Mouse (Mus musculus): ENCODE data around the gene Resp18. TPM values are rescaled to one million over a fixed set of nuclear protein-coding genes. Genes with fewer than 3 reads are reported as not detected.
A peak's percentile ranks its signal among the peaks of the same experiment; 100 is the strongest.

Gene Resp18
- total and polyA plus RNA-seq, 2 experiments from 2014 or later: 332 to 409 TPM

DNA sequence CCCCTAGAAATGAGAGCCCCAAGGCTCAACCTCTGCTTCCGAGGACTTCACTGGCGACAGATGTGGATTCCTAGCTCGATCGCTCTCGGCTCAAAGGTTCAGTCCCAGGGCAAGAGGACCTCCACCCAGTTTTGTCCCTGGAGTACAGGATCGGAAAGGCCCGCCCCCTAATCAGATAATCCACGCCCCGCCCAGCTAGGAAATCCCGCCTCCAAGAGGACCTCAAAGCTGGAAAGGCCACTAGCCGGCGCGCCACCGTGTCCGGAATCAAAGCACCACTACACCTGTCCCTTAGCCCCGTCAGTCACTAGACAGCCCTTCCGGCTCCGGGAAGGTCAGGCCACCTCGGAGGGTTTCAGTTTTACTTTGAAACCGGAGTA lies 38.6 kb upstream of the Resp18 start:
- peak; percentile 59 for TF ChIP-seq CTCF (IDR thresholded peaks at IDR 0.05)
- Histone ChIP-seq H3K36me3 (ENCODE audit: insufficient read depth, low read length) (peaks cover 25% of the 10 kb centered on the region), H3K27me3 (ENCODE audit: insufficient read depth, low read length) (no peaks in the 10 kb centered on the region), H3K4me1 (ENCODE audit: insufficient read depth, low read length) (peaks cover 5% of the 10 kb centered on the region; the same call in 1 of the 2 replicates), H3K4me3 (ENCODE audit: low read depth, low read length) (peak overlapping the region; percentile 70), H3K9ac (replicated peaks; ENCODE audit: low read length, poor library complexity, severe bottlenecking) (peak overlapping the region; percentile 70), H3K27ac (ENCODE audit: low read depth, low read length) (peak overlapping the region; percentile 85), H3K4me2 (ENCODE audit: low read depth, low read length, poor library complexity, severe bottlenecking) (peak overlapping the region; percentile 87), H3K9me3 (ENCODE audit: low read length) (no peaks in the 10 kb centered on the region)
- ATAC-seq (ENCODE audit: low FRiP score) (no peak; the same call in 1 of the 2 replicates), DNase-seq (ENCODE audit: low spot score) (peak; percentile 80)
- under 1% methylated on average over 20 of the region's 20 CpGs for WGBS

DNA sequence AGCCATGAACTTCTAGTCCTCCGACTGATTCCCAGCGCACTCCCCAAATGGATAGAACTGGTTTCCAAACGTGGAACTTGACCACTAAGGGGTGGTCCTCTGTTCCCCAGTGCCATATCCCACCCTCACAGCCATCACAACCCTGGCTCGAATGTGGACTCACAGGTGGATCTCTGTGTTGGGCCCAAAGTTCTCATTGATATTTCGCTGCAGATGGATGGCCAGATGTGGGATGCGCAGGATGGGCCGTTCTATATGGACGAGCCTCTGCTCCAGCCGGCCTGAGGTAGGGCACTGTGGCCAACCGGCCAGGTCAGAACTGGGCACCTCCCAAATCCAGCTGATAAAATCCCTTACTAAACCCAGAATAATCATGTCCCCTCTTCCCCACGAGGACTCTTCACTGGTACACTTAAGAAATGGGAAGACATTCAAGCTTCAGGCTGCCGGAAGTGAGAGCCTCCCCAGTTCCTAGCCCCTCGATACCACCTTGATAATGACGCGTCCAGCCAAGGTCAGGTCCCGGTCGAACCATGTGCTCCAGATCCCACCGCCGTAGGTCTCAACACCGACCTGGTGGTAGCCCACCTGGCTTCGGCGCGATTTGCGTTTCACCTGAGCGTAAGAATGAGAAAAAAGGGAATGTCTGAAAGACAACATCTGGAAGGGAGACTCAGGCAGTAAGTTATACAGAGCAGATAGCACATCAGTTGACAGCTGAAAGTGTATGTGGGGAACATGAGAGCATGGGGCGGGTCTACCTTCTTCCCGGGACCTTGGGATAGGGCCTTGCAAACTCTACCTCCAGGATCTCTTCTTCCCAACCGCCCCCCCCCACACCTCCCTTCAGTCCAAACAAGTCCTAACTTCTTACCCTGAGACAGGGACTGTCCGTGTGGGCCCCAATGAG lies 37.5 kb upstream of the Resp18 start:
- 87% methylated on average over 29 of the region's 29 CpGs for WGBS
- Histone ChIP-seq H3K4me2 (ENCODE audit: low read depth, low read length, poor library complexity, severe bottlenecking) (peak overlapping the region; percentile 87), H3K9ac (replicated peaks; ENCODE audit: low read length, poor library complexity, severe bottlenecking) (no peak overlapping the region), H3K27me3 (ENCODE audit: insufficient read depth, low read length) (no peaks in the 10 kb centered on the region), H3K4me1 (ENCODE audit: insufficient read depth, low read length) (peaks cover 5% of the 10 kb centered on the region; the same call in 1 of the 2 replicates), H3K27ac (ENCODE audit: low read depth, low read length) (no peak overlapping the region), H3K36me3 (ENCODE audit: insufficient read depth, low read length) (peaks cover 36% of the 10 kb centered on the region), H3K9me3 (ENCODE audit: low read length) (no peaks in the 10 kb centered on the region), H3K4me3 (ENCODE audit: low read depth, low read length) (peak overlapping the region; percentile 70)
- ATAC-seq (ENCODE audit: low FRiP score) (no peak), DNase-seq (ENCODE audit: low spot score) (no peak)
- no peak for TF ChIP-seq CTCF (IDR thresholded peaks at IDR 0.05)

DNA sequence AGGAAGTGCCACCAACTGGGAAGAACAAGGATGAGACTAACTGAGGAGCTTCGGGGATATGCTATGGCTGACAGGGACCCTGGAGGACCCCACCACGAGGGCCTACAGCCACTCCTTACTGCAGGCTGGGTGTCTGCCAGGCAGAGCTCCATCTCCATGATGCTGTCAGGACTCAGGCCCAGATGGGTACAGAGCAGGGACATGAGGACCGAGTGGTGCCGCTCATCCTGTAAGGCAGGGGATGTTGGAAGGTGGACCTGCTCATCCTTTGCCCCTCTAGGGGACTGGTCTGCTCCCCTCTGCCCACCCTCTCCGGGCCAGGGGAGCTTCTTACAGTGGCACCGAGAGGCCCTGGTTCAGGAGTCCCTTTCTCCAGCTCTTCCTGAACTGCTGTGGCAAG lies 36.8 kb upstream of the Resp18 start:
- no peaks in the 10 kb centered on the region for H3K9me3 ChIP-seq (ENCODE audit: low read length)
- H3K27ac ChIP-seq (ENCODE audit: low read depth, low read length): no peak overlapping the region
- DNase-seq (ENCODE audit: low spot score): no peak
- no peak overlapping the region for H3K9ac ChIP-seq (replicated peaks; ENCODE audit: low read length, poor library complexity, severe bottlenecking)
- no peak overlapping the region for H3K4me2 ChIP-seq (ENCODE audit: low read depth, low read length, poor library complexity, severe bottlenecking)
- no peaks in the 10 kb centered on the region for H3K27me3 ChIP-seq (ENCODE audit: insufficient read depth, low read length)
- H3K4me3 ChIP-seq (ENCODE audit: low read depth, low read length): no peak overlapping the region
- WGBS: 87% methylated on average over 6 of the region's 6 CpGs
- peaks cover 40% of the 10 kb centered on the region for H3K36me3 ChIP-seq (ENCODE audit: insufficient read depth, low read length)
- peaks cover 5% of the 10 kb centered on the region; the same call in 1 of the 2 replicates for H3K4me1 ChIP-seq (ENCODE audit: insufficient read depth, low read length)
- no peak for TF ChIP-seq CTCF (IDR thresholded peaks at IDR 0.05)
- no peak for ATAC-seq (ENCODE audit: low FRiP score)

DNA sequence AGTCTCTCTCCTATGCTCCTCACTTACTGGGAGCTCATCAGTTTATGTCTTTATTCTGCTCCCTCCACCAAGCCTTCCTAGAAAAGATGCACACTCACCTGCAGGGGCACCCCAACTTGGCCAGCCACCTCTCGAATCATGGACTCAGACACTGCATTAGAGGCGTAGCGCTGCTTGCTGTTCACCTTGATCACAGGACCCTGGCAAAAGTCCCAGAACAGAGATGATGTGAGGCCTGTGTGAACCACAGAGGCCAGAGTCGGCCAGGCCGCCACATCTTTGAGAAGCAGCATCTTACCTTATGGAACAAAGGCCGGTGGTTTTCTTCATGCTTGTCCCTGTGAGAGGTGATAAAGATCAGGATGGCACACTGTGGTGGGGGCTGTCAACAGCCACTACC lies 33.5 kb upstream of the Resp18 start:
- peaks cover 5% of the 10 kb centered on the region; the same call in 1 of the 2 replicates for H3K4me1 ChIP-seq (ENCODE audit: insufficient read depth, low read length)
- H3K4me3 ChIP-seq (ENCODE audit: low read depth, low read length): no peak overlapping the region
- no peak overlapping the region for H3K27ac ChIP-seq (ENCODE audit: low read depth, low read length)
- ATAC-seq (ENCODE audit: low FRiP score) (no peak), DNase-seq (ENCODE audit: low spot score) (no peak)
- H3K27me3 ChIP-seq (ENCODE audit: insufficient read depth, low read length): no peaks in the 10 kb centered on the region
- no peak overlapping the region for H3K9ac ChIP-seq (replicated peaks; ENCODE audit: low read length, poor library complexity, severe bottlenecking)
- no peaks in the 10 kb centered on the region for H3K9me3 ChIP-seq (ENCODE audit: low read length)
- peaks cover 69% of the 10 kb centered on the region for H3K36me3 ChIP-seq (ENCODE audit: insufficient read depth, low read length)
- no peak for TF ChIP-seq CTCF (IDR thresholded peaks at IDR 0.05)
- 90% methylated on average over 6 of the region's 6 CpGs for WGBS
- H3K4me2 ChIP-seq (ENCODE audit: low read depth, low read length, poor library complexity, severe bottlenecking): no peak overlapping the region

DNA sequence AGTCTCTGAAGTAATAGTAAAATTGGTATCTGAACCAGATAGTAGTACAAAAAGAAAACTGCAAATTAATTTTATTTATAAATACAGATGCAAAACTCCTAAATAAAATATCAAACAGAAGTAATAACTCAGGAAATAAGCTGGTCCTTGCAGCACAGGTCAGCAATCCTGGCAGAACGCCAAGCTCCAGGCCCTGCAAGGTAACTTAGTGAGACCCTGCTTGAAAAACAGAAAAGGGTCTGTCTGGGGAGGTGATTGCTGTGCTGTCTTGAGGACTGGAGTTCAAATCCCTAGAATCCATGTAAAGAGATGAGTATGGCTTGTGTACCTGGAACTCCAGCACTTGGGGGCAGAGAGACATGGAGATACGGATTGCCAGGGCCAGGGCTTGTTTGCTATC lies 26.4 kb upstream of the Resp18 start:
- H3K9ac ChIP-seq (replicated peaks; ENCODE audit: low read length, poor library complexity, severe bottlenecking): no peak overlapping the region
- H3K4me3 ChIP-seq (ENCODE audit: low read depth, low read length): no peak overlapping the region
- H3K4me1 ChIP-seq (ENCODE audit: insufficient read depth, low read length): no peaks in the 10 kb centered on the region
- ATAC-seq (ENCODE audit: low FRiP score) (no peak), DNase-seq (ENCODE audit: low spot score) (no peak)
- no peaks in the 10 kb centered on the region for H3K9me3 ChIP-seq (ENCODE audit: low read length)
- peaks cover 31% of the 10 kb centered on the region for H3K36me3 ChIP-seq (ENCODE audit: insufficient read depth, low read length)
- H3K4me2 ChIP-seq (ENCODE audit: low read depth, low read length, poor library complexity, severe bottlenecking): no peak overlapping the region
- 88% methylated on average over 2 of the region's 2 CpGs for WGBS
- H3K27ac ChIP-seq (ENCODE audit: low read depth, low read length): no peak overlapping the region
- no peaks in the 10 kb centered on the region for H3K27me3 ChIP-seq (ENCODE audit: insufficient read depth, low read length)
- no peak for TF ChIP-seq CTCF (IDR thresholded peaks at IDR 0.05)

DNA sequence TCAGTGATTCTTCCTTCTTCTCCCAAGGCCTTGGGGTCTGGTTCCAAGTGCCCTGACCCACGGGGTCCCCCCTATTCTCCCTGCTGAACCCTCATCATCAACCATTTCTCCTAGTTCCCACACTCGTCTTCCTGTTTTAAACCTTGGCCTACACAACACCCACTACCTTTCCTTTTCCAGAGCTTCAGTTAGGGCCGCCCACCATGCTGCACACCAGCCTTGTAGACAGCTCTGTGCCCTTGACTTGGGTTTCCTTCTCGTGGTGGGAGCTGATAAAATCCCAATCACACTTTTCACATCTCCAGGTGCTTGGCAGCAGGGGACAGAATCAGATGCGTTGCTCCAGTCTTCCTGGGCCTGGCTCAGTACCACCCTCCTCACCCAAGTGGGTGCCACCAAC lies 16.1 kb upstream of the Resp18 start:
- Histone ChIP-seq H3K36me3 (ENCODE audit: insufficient read depth, low read length) (no peaks in the 10 kb centered on the region), H3K27me3 (ENCODE audit: insufficient read depth, low read length) (no peaks in the 10 kb centered on the region), H3K4me1 (ENCODE audit: insufficient read depth, low read length) (no peaks in the 10 kb centered on the region; the same call in 1 of the 2 replicates), H3K4me3 (ENCODE audit: low read depth, low read length) (no peak overlapping the region), H3K27ac (ENCODE audit: low read depth, low read length) (no peak overlapping the region), H3K4me2 (ENCODE audit: low read depth, low read length, poor library complexity, severe bottlenecking) (no peak overlapping the region), H3K9ac (replicated peaks; ENCODE audit: low read length, poor library complexity, severe bottlenecking) (no peak overlapping the region), H3K9me3 (ENCODE audit: low read length) (no peaks in the 10 kb centered on the region)
- no peak for DNase-seq (ENCODE audit: low spot score)
- no peak for ATAC-seq (ENCODE audit: low FRiP score)
- 78% methylated on average over 5 of the region's 5 CpGs for WGBS
- TF ChIP-seq CTCF (IDR thresholded peaks at IDR 0.05): no peak
